Mouse (Mus musculus) gastrocnemius, adult 18-20 months (tissue): ENCODE measurements around the gene Pdhx. TPM values are rescaled to one million over a fixed set of nuclear protein-coding genes. Genes with fewer than 3 reads are reported as not detected.

Experiments
- DNase-seq: peaks from one replicate; pipeline ENCODE4 v3.0.0; 2021; ENCODE audit warnings: low spot score
- total RNA-seq, 2 experiments: library from RNA; stranded (reverse); gene quantifications; 2 replicates each; pipeline ENCODE4 v1.2.3; 2021

Gene Pdhx
- total RNA-seq, 2 experiments from 2014 or later, result 86.1 to 89.6 TPM

GRCm38 (mm10) chr2:102990301-102990702 lies 83.0 kb downstream of the Pdhx start:
- DNase-seq, result no peak

GRCm38 (mm10) chr2:102989446-102989845 lies 83.9 kb downstream of the Pdhx start:
- DNase-seq, result peak; percentile 48

GRCm38 (mm10) chr2:102987708-102988010 lies 85.7 kb downstream of the Pdhx start:
- DNase-seq, result no peak

GRCm38 (mm10) chr2:102986964-102987707 lies 86.2 kb downstream of the Pdhx start:
- peak; percentile 43 for DNase-seq

- no peak for DNase-seq
These were observed 86.9 kb downstream of the Pdhx start for GRCm38 (mm10) chr2:102986424-102986823.

- DNase-seq, result peak; percentile 38
These were observed 90.5 kb downstream of the Pdhx start for GRCm38 (mm10) chr2:102982822-102983221.

- no peak for DNase-seq
These were observed 91.6 kb downstream of the Pdhx start for GRCm38 (mm10) chr2:102981446-102982314.

- DNase-seq, result no peak
These were observed 92.4 kb downstream of the Pdhx start for GRCm38 (mm10) chr2:102980870-102981269.

- no peak for DNase-seq
These were observed 93.8 kb downstream of the Pdhx start for GRCm38 (mm10) chr2:102979519-102979918.

- DNase-seq, result no peak
These were observed 94.2 kb downstream of the Pdhx start for GRCm38 (mm10) chr2:102979112-102979511.

GRCm38 (mm10) chr2:102975358-102975945 lies 97.9 kb downstream of the Pdhx start:
- DNase-seq, result no peak

GRCm38 (mm10) chr2:102973115-102973514 lies 100.2 kb downstream of the Pdhx start:
- DNase-seq, result no peak

- DNase-seq, result no peak
These were observed 100.7 kb downstream of the Pdhx start for GRCm38 (mm10) chr2:102972575-102972974.

GRCm38 (mm10) chr2:102971951-102972350 lies 101.4 kb downstream of the Pdhx start:
- DNase-seq, result no peak

Other genes starting within 250 kb of the Pdhx start
- 1 to 10 TPM; 3.9 to 6.0 TPM for gene Cd44, start 171.8 kb downstream of the Pdhx start, total RNA-seq
- gene Apip, start 162 bp upstream of the Pdhx start, total RNA-seq, result 10 to 100 TPM; 45.3 to 48.4 TPM
- under 1 TPM in 1 of 2 experiments, not detected in 1; 0.23 TPM for gene Ehf, start 229.8 kb upstream of the Pdhx start, total RNA-seq